Mouse (Mus musculus): ENCODE data around the gene Vezt. TPM values are rescaled to one million over a fixed set of nuclear protein-coding genes. Genes with fewer than 3 reads are reported as not detected.

The Vezt gene
- polyA plus RNA-seq, 1 experiment: 16.4 TPM

DNA sequence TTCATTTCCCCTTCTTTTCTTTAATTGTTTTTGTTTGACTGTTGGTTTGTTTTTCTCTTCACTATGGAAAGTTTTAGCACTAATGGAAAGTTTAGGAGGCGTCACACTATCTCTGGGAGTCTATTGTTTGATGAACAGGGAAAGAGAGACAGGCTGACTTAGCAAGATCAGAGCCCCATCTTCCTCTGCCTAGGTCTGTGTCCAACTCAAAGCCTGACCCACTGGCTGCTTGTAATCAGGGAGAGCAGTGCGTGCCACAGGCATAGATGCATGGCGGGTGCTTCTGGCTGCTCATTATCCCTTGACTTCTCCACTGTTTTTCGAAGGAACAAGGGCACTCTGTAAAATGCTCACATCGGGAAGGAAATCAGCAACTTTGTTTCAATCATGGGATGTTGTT is 26.7 kb upstream of the Vezt start:
- H3K27ac ChIP-seq (ENCODE audit: insufficient read depth, low read depth, low read length): no peak overlapping the region
- peaks cover 56% of the 10 kb centered on the region for H3K4me1 ChIP-seq (ENCODE audit: control insufficient read depth, insufficient read depth, low read length)
- TF ChIP-seq POLR2A (IDR thresholded peaks at IDR 0.05; ENCODE audit: borderline replicate concordance, low read depth, low read length): no peak
- no peak for TF ChIP-seq CTCF (IDR thresholded peaks at IDR 0.05; ENCODE audit: low read depth, low read length)
- H3K4me3 ChIP-seq (ENCODE audit: insufficient read depth, low read length): no peak overlapping the region

- Histone ChIP-seq H3K4me1 (ENCODE audit: control insufficient read depth, insufficient read depth, low read length) (peaks cover 48% of the 10 kb centered on the region), H3K4me3 (ENCODE audit: insufficient read depth, low read length) (no peak overlapping the region), H3K27ac (ENCODE audit: insufficient read depth, low read depth, low read length) (peak overlapping the region; percentile 91)
- no peak for TF ChIP-seq CTCF (IDR thresholded peaks at IDR 0.05; ENCODE audit: low read depth, low read length)
- TF ChIP-seq POLR2A (IDR thresholded peaks at IDR 0.05; ENCODE audit: borderline replicate concordance, low read depth, low read length): no peak
These were observed 24.6 kb upstream of the Vezt start for GRCm38 (mm10) chr10:94060190-94060589.

DNA sequence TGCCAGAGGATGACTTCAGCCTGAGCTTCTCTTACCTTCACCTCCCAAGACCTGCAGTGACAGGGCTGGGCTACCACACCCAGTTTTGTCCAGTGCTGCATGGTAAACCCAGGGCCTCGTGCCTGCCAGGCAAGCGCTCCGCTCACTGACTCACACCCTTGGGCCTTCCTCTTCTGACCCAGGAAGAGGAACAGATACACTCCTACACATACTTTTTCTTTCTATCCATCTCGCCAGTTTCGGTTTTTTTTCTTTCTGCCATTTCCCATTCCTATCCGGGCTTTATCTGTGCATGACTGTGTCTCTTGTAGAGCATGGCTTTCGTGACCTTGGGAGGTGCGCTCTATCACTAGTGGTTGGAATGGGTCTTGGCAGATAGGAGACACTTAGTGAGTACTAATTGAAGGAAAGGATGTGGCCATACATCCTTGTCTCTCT is 24.0 kb upstream of the Vezt start:
- H3K27ac ChIP-seq (ENCODE audit: insufficient read depth, low read depth, low read length): peak overlapping the region; percentile 91
- peaks cover 46% of the 10 kb centered on the region for H3K4me1 ChIP-seq (ENCODE audit: control insufficient read depth, insufficient read depth, low read length)
- H3K4me3 ChIP-seq (ENCODE audit: insufficient read depth, low read length): peak overlapping the region; percentile 39
- TF ChIP-seq POLR2A (IDR thresholded peaks at IDR 0.05; ENCODE audit: borderline replicate concordance, low read depth, low read length) (no peak), CTCF (IDR thresholded peaks at IDR 0.05; ENCODE audit: low read depth, low read length) (no peak)

GRCm38 (mm10) chr10:94056487-94056886 is 20.9 kb upstream of the Vezt start:
- Histone ChIP-seq H3K4me1 (ENCODE audit: control insufficient read depth, insufficient read depth, low read length) (peaks cover 60% of the 10 kb centered on the region), H3K27ac (ENCODE audit: insufficient read depth, low read depth, low read length) (no peak overlapping the region), H3K4me3 (ENCODE audit: insufficient read depth, low read length) (no peak overlapping the region)
- no peak for TF ChIP-seq POLR2A (IDR thresholded peaks at IDR 0.05; ENCODE audit: borderline replicate concordance, low read depth, low read length)
- no peak for TF ChIP-seq CTCF (IDR thresholded peaks at IDR 0.05; ENCODE audit: low read depth, low read length)

DNA sequence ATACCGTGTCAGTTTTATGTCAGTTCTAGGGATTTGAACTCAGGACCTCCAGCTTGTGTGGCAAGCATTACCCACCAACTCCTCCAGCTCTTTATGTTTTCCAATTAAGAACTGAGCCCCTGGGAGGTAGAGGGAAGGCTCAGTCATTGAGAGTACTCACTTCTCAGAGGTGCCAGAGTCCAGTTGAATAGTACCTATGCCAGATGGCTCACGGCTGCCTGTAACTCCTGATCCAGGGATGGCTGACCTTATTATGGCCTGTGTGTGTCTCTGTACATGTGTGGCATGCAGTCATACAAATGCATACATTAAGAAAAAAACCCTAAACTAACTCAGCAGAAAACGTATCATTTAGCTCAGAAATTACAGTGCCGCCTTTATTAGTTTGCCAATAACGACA is 15.1 kb upstream of the Vezt start:
- no peak for TF ChIP-seq POLR2A (IDR thresholded peaks at IDR 0.05; ENCODE audit: borderline replicate concordance, low read depth, low read length)
- no peak for TF ChIP-seq CTCF (IDR thresholded peaks at IDR 0.05; ENCODE audit: low read depth, low read length)
- Histone ChIP-seq H3K4me1 (ENCODE audit: control insufficient read depth, insufficient read depth, low read length) (peaks cover 70% of the 10 kb centered on the region), H3K27ac (ENCODE audit: insufficient read depth, low read depth, low read length) (peak overlapping the region; percentile 68)

DNA sequence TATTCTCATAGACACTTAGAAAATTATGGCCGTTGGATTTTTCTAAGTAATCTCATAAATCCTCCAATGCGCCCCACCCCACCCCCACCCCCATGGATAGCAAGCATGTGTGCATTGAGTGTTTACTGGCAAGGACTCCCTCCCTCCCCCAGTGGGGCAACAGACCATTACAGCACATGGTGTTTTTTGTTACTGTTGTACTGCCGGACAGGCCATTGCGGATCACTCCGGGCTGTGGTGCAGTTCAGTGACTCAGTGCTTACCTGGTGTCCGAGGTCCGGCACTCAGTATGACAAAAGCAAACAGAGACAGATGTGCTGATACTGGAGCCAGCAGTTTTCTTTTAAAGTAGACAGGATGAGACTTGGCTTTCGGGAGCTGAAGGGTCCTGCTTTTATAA is 13.5 kb upstream of the Vezt start:
- no peak overlapping the region for H3K4me3 ChIP-seq (ENCODE audit: insufficient read depth, low read length)
- peak overlapping the region; percentile 90 for H3K27ac ChIP-seq (ENCODE audit: insufficient read depth, low read depth, low read length)
- TF ChIP-seq POLR2A (IDR thresholded peaks at IDR 0.05; ENCODE audit: borderline replicate concordance, low read depth, low read length) (no peak), CTCF (IDR thresholded peaks at IDR 0.05; ENCODE audit: low read depth, low read length) (no peak)
- peaks cover 63% of the 10 kb centered on the region for H3K4me1 ChIP-seq (ENCODE audit: control insufficient read depth, insufficient read depth, low read length)

More for the DNA sequence above, 15.1 kb upstream of the Vezt start:
- no peak overlapping the region for H3K4me3 ChIP-seq (ENCODE audit: insufficient read depth, low read length)

DNA sequence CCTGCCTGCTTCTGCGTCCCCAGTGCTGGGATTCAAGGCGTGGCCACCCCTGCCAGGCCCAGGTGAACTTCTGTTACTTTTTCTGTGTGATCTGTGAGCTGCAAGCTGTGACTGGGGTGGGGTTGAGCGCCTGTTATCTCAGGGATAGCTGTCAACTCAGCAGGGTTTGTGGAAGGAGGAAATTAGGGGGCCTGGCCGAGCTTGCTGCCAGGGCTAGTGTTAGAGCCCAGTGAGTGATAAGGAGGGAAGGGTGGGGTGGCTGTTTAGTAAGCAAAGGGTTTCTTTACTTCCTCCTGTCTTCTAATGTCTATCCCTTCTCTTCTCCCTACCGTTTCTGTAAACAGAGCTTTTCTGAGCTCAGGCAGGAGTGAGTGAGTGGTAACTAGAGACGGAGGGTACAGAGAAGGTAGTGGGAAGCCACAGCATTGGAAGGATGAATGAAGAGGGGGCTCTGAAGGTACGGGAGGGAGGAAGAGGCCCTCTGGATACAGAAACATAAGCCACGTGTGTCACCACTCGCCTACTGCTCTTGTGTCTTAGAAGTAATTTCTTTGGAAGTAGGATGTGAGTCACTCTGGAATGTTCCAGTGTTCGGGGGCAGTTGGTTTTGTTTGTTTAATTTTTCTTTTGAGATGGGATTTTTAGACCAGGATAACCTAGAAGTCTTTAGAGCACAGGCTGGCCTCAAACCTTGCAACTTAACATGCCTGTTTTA is 12.4 kb upstream of the Vezt start:
- H3K27ac ChIP-seq (ENCODE audit: insufficient read depth, low read depth, low read length): peak overlapping the region; percentile 66

DNA sequence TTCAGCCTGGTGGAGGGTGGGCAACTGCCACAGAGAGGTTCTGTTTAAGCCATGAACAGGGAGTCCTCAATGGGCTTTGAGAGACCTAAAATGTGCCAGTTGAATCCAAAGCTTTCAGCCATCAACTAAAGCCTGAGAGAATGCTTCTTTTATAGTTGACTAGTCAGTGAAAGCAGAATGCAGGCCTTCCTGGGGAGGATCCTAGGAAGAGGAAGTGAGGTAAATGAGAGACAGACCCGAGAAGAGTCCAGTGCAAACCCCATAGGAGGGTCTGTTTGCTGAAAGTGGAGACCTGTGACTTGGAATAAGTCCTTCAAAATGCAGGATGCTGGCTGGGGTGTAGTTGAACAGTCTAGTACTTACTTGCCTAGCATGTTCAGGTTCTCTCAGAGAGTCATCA is 11.4 kb upstream of the Vezt start:
- H3K4me3 ChIP-seq (ENCODE audit: insufficient read depth, low read length): no peak overlapping the region
- peaks cover 53% of the 10 kb centered on the region for H3K4me1 ChIP-seq (ENCODE audit: control insufficient read depth, insufficient read depth, low read length)
- peak overlapping the region; percentile 66 for H3K27ac ChIP-seq (ENCODE audit: insufficient read depth, low read depth, low read length)
- TF ChIP-seq CTCF (IDR thresholded peaks at IDR 0.05; ENCODE audit: low read depth, low read length): no peak
- TF ChIP-seq POLR2A (IDR thresholded peaks at IDR 0.05; ENCODE audit: borderline replicate concordance, low read depth, low read length): no peak

More for the DNA sequence above, 12.4 kb upstream of the Vezt start:
- TF ChIP-seq CTCF (IDR thresholded peaks at IDR 0.05; ENCODE audit: low read depth, low read length): no peak
- Histone ChIP-seq H3K4me3 (ENCODE audit: insufficient read depth, low read length) (no peak overlapping the region), H3K4me1 (ENCODE audit: control insufficient read depth, insufficient read depth, low read length) (peaks cover 58% of the 10 kb centered on the region)

DNA sequence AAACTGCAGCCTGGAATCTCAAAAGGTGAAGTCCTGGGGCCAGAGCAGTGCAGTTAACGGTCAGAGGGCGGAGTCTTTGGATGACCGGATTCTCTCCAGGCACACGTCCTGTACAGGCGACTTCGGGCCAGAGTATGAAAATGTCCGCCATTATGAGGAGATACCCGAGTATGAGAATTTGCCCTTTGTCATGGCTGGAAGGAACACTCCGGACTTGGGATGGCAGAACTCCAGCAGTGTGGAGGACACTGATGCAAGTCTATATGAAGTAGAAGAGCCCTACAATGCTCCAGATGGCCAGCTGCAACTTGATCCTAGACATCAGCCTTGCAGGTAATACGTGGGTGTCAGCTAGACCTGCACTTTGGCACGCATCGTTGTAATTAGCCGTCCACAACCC is 9.7 kb upstream of the Vezt start:
- H3K27ac ChIP-seq (ENCODE audit: insufficient read depth, low read depth, low read length): no peak overlapping the region

GRCm38 (mm10) chr10:94043908-94044307 is 8.3 kb upstream of the Vezt start:
- Histone ChIP-seq H3K27ac (ENCODE audit: insufficient read depth, low read depth, low read length) (no peak overlapping the region), H3K4me3 (ENCODE audit: insufficient read depth, low read length) (no peak overlapping the region), H3K4me1 (ENCODE audit: control insufficient read depth, insufficient read depth, low read length) (peaks cover 41% of the 10 kb centered on the region)
- TF ChIP-seq CTCF (IDR thresholded peaks at IDR 0.05; ENCODE audit: low read depth, low read length) (no peak), POLR2A (IDR thresholded peaks at IDR 0.05; ENCODE audit: borderline replicate concordance, low read depth, low read length) (no peak)

More for the DNA sequence above, 9.7 kb upstream of the Vezt start:
- TF ChIP-seq CTCF (IDR thresholded peaks at IDR 0.05; ENCODE audit: low read depth, low read length) (no peak), POLR2A (IDR thresholded peaks at IDR 0.05; ENCODE audit: borderline replicate concordance, low read depth, low read length) (no peak)
- peaks cover 43% of the 10 kb centered on the region for H3K4me1 ChIP-seq (ENCODE audit: control insufficient read depth, insufficient read depth, low read length)
- no peak overlapping the region for H3K4me3 ChIP-seq (ENCODE audit: insufficient read depth, low read length)
